Mouse (Mus musculus): ENCODE results near the gene Gpc6.

Gene Gpc6

GRCm38 (mm10) chr14:117157426-117157825 lies 232.3 kb downstream of the Gpc6 start:
- CTCF ChIA-PET: no interaction called here
- POLR2A ChIA-PET: interaction anchor here in 1 of 4 experiments (0.7 kb wide), 1 partner anchor 143 kb away, joined by 3 read pairs; no protein-coding TSS in a partner anchor

GRCm38 (mm10) chr14:117166350-117166749 lies 241.2 kb downstream of the Gpc6 start:
- POLR2A ChIA-PET: no interaction called here
- CTCF ChIA-PET: no interaction called here

GRCm38 (mm10) chr14:117193364-117193763 lies 268.2 kb downstream of the Gpc6 start:
- ChIA-PET POLR2A (no interaction called here), CTCF (no interaction called here)

- ChIA-PET POLR2A (no interaction called here), CTCF (no interaction called here)
Measured at GRCm38 (mm10) chr14:117202012-117202411, 276.9 kb downstream of the Gpc6 start.

GRCm38 (mm10) chr14:117203960-117204359 lies 278.8 kb downstream of the Gpc6 start:
- ChIA-PET CTCF (no interaction called here), POLR2A (no interaction called here)

GRCm38 (mm10) chr14:117214373-117214772 lies 289.3 kb downstream of the Gpc6 start:
- ChIA-PET CTCF (no interaction called here), POLR2A (no interaction called here)

GRCm38 (mm10) chr14:117226920-117227319 lies 301.8 kb downstream of the Gpc6 start:
- ChIA-PET CTCF (no interaction called here), POLR2A (no interaction called here)

- ChIA-PET CTCF (no interaction called here), POLR2A (interaction anchor here in 1 of 4 experiments (0.9 kb wide), 1 partner anchor 9 kb away, joined by 3 read pairs; no protein-coding TSS in a partner anchor)
Measured at GRCm38 (mm10) chr14:117230476-117230875, 305.4 kb downstream of the Gpc6 start.

GRCm38 (mm10) chr14:117238226-117238625 lies 313.1 kb downstream of the Gpc6 start:
- POLR2A ChIA-PET: no interaction called here
- CTCF ChIA-PET: interaction anchor here in 1 of 4 experiments (0.5 kb wide), 1 partner anchor 608 kb away, joined by 3 read pairs; no protein-coding TSS in a partner anchor

- ChIA-PET POLR2A (no interaction called here), CTCF (no interaction called here)
Measured at GRCm38 (mm10) chr14:117239694-117240427, 314.7 kb downstream of the Gpc6 start.

GRCm38 (mm10) chr14:117245631-117246030 lies 320.5 kb downstream of the Gpc6 start:
- CTCF ChIA-PET: no interaction called here
- POLR2A ChIA-PET: no interaction called here

- CTCF ChIA-PET: no interaction called here
- POLR2A ChIA-PET: interaction anchor here in 2 of 4 experiments (0.7 to 1.8 kb wide), 2 partner anchors 11 to 144 kb away, joined by 5 read pairs; no protein-coding TSS in a partner anchor
Measured at GRCm38 (mm10) chr14:117256192-117256591, 331.1 kb downstream of the Gpc6 start.

- CTCF ChIA-PET: no interaction called here
- POLR2A ChIA-PET: no interaction called here
Measured at GRCm38 (mm10) chr14:117265653-117266052, 340.5 kb downstream of the Gpc6 start.

GRCm38 (mm10) chr14:117267823-117268601 lies 342.9 kb downstream of the Gpc6 start:
- CTCF ChIA-PET: interaction anchor here in 1 of 4 experiments (0.6 kb wide), 1 partner anchor 1061 kb away, joined by 3 read pairs; no protein-coding TSS in a partner anchor
- POLR2A ChIA-PET: interaction anchor here in 1 of 4 experiments (1.6 kb wide), 1 partner anchor 11 kb away, joined by 5 read pairs; no protein-coding TSS in a partner anchor

- ChIA-PET POLR2A (no interaction called here), CTCF (no interaction called here)
Measured at GRCm38 (mm10) chr14:117283631-117284030, 358.5 kb downstream of the Gpc6 start.

- ChIA-PET CTCF (no interaction called here), POLR2A (no interaction called here)
Measured at GRCm38 (mm10) chr14:117293746-117294145, 368.6 kb downstream of the Gpc6 start.

GRCm38 (mm10) chr14:117296207-117296838 lies 371.2 kb downstream of the Gpc6 start:
- ChIA-PET POLR2A (interaction anchor here in 1 of 4 experiments (0.5 kb wide), 1 partner anchor 296 kb away, joined by 4 read pairs; no protein-coding TSS in a partner anchor), CTCF (no interaction called here)

GRCm38 (mm10) chr14:117301019-117301418 lies 375.9 kb downstream of the Gpc6 start:
- ChIA-PET CTCF (no interaction called here), POLR2A (no interaction called here)

- ChIA-PET POLR2A (no interaction called here), CTCF (no interaction called here)
Measured at GRCm38 (mm10) chr14:117303901-117304722, 379.0 kb downstream of the Gpc6 start.

GRCm38 (mm10) chr14:117304723-117305010 lies 379.6 kb downstream of the Gpc6 start:
- POLR2A ChIA-PET: no interaction called here
- CTCF ChIA-PET: no interaction called here

Data from embryonic stem cell, embryonic (primary cell).